In the genomic region with DNA sequence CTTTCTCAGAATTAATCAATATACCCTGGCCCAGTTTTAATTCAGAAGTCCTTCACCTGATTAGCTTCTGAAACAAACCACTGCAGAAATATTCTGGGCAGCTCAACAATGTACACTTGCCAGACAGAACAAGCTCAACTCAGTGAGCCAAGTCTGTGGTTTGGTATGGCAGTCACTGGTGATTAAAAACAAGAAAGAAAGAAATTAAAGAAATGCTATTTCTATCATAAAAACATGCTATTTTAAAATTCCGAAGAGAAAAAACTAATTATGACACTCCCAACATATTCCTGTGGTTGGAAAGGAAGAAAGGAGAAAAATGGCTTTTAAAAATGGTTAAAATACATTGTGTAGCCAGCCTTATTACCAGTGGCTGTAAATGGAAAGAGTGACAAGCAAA, we compare ENCODE assay signal across 25 mouse cellular contexts.
"Had no signal": no experiment of that assay in that cellular context is flagged by ENCODE, and none has a peak within 500 bp of the region (broad histone marks: within the 10 kb centered on the region; RNA-seq: fewer than 3 reads in every experiment).

No protein-coding gene starts in this region.

- H3K27me3 ChIP-seq: heart, embryonic 13.5 days; hindbrain, embryonic 13.5 days; hindbrain, embryonic 15.5 days; kidney, embryonic 15.5 days; limb, embryonic 13.5 days; limb, embryonic 15.5 days; liver, embryonic 13.5 days had no signal

- H3K4me1 ChIP-seq: hindbrain, embryonic 13.5 days; hindbrain, embryonic 15.5 days; kidney, embryonic 15.5 days; liver, embryonic 13.5 days had no signal

- H3K4me3 ChIP-seq: heart, adult 2 months; heart, embryonic 13.5 days; hindbrain, embryonic 13.5 days; hindbrain, embryonic 15.5 days; kidney, embryonic 15.5 days; limb, embryonic 13.5 days; limb, embryonic 15.5 days; liver, embryonic 13.5 days had no signal

- H3K36me3 ChIP-seq: heart, embryonic 13.5 days; hindbrain, embryonic 13.5 days; hindbrain, embryonic 15.5 days; kidney, embryonic 15.5 days; limb, embryonic 13.5 days; limb, embryonic 15.5 days; liver, embryonic 13.5 days had no signal

- H3K9ac ChIP-seq: heart, embryonic 13.5 days; hindbrain, embryonic 13.5 days; hindbrain, embryonic 15.5 days; kidney, embryonic 15.5 days; limb, embryonic 13.5 days; limb, embryonic 15.5 days; liver, embryonic 13.5 days had no signal

- ATAC-seq: hindbrain, postnatal 0 days; intestine, embryonic 16.5 days had no signal

- H3K4me2 ChIP-seq: heart, embryonic 11.5 days; heart, embryonic 13.5 days; hindbrain, embryonic 13.5 days; hindbrain, embryonic 15.5 days; kidney, embryonic 15.5 days; limb, embryonic 13.5 days; limb, embryonic 15.5 days; liver, embryonic 13.5 days had no signal

- DNase-seq: gastrocnemius, postnatal 14 days; gastrocnemius, postnatal 36 days; heart, adult 11 months; heart, adult 2 months; heart, postnatal 10 days; heart, postnatal 36 days; kidney, adult 11 months; kidney, adult 2 months; kidney, adult 9 months; kidney, postnatal 14 days; kidney, postnatal 36 days; layer of hippocampus, adult 9-11 months; layer of hippocampus, postnatal 36 days; left cerebral cortex, postnatal 4 days; liver, embryonic 13.5 days had no signal

- H3K9me3 ChIP-seq: heart, embryonic 13.5 days; hindbrain, embryonic 13.5 days; hindbrain, embryonic 15.5 days; kidney, embryonic 15.5 days; limb, embryonic 13.5 days; limb, embryonic 15.5 days; liver, embryonic 13.5 days had no signal

- H3K27ac ChIP-seq: heart, adult 2 months; heart, embryonic 13.5 days; hindbrain, embryonic 13.5 days; hindbrain, embryonic 15.5 days; hindbrain, postnatal 0 days; kidney, embryonic 15.5 days; kidney, postnatal 0 days; limb, embryonic 13.5 days; limb, embryonic 15.5 days; liver, embryonic 13.5 days had no signal
